Mouse (Mus musculus) induced T-regulatory cell, adult 2 months (primary cell): ENCODE results near the gene Smco1.
"Not testable (repeated sequence)": the region's sequence is repeated elsewhere in the genome, so short reads cannot be mapped to it uniquely, and the experiment has no call there.

Experiments
- DNase-seq: peaks from one replicate; pipeline ENCODE4 v3.0.0-alpha.2; 2012; ENCODE audit warnings: low read depth

Gene Smco1

GRCm38 (mm10) chr16:32271291-32271690 is at the start of gene Smco1:
Gene Smco1 (plus strand): TSS chr16:32271468.
- no peak for DNase-seq

- no peak for DNase-seq
These were observed 49.5 kb upstream of the Smco1 start for GRCm38 (mm10) chr16:32221803-32222202.

- DNase-seq, result no peak
These were observed 48.9 kb upstream of the Smco1 start for GRCm38 (mm10) chr16:32222399-32222798.

GRCm38 (mm10) chr16:32232050-32232449 is 39.2 kb upstream of the Smco1 start:
- not testable (repeated sequence) for DNase-seq

GRCm38 (mm10) chr16:32237930-32238680 is 33.2 kb upstream of the Smco1 start:
- no peak for DNase-seq

- peak; percentile 13 for DNase-seq
These were observed 31.6 kb upstream of the Smco1 start for GRCm38 (mm10) chr16:32239428-32240312.

GRCm38 (mm10) chr16:32243901-32244300 is 27.4 kb upstream of the Smco1 start:
- no peak for DNase-seq

- DNase-seq, result peak; percentile 70
These were observed 24.9 kb upstream of the Smco1 start for GRCm38 (mm10) chr16:32246351-32246791.

- peak; percentile 96 for DNase-seq
These were observed 24.3 kb upstream of the Smco1 start, which contains the start of the genes Fbxo45 and Wdr53 for GRCm38 (mm10) chr16:32246952-32247370. Gene Fbxo45 (minus strand): TSS chr16:32247158. Gene Wdr53 (plus strand): TSS chr16:32247227.

- DNase-seq, result peak; percentile 73
These were observed 7.0 kb upstream of the Smco1 start for GRCm38 (mm10) chr16:32264225-32264624.

GRCm38 (mm10) chr16:32273338-32273737 is 2.1 kb downstream of the Smco1 start:
- DNase-seq, result peak; percentile 60

- no peak for DNase-seq
These were observed 3.8 kb downstream of the Smco1 start for GRCm38 (mm10) chr16:32275041-32275440.

GRCm38 (mm10) chr16:32275830-32276229 is 4.6 kb downstream of the Smco1 start:
- DNase-seq, result no peak

- peak; percentile 92 for DNase-seq
These were observed 6.3 kb downstream of the Smco1 start, which contains the start of gene Rnf168 for GRCm38 (mm10) chr16:32277308-32278256. Gene Rnf168 (plus strand): TSS chr16:32277459.

- DNase-seq, result no peak
These were observed 7.1 kb downstream of the Smco1 start for GRCm38 (mm10) chr16:32278396-32278795.

- DNase-seq, result no peak
These were observed 8.9 kb downstream of the Smco1 start for GRCm38 (mm10) chr16:32280211-32280610.

GRCm38 (mm10) chr16:32282608-32283007 is 11.3 kb downstream of the Smco1 start:
- no peak for DNase-seq

GRCm38 (mm10) chr16:32291821-32292220 is 20.6 kb downstream of the Smco1 start:
- no peak for DNase-seq

GRCm38 (mm10) chr16:32299617-32300016 is 28.3 kb downstream of the Smco1 start:
- not testable (repeated sequence) for DNase-seq

GRCm38 (mm10) chr16:32303046-32303445 is 31.8 kb downstream of the Smco1 start:
- no peak for DNase-seq

GRCm38 (mm10) chr16:32303886-32304285 is 32.6 kb downstream of the Smco1 start:
- DNase-seq, result no peak
